Mouse (Mus musculus) ovary, postnatal 14 days (tissue): ENCODE data around the gene Sergef.
"Not testable (repeated sequence)": the region's sequence is repeated elsewhere in the genome, so short reads cannot be mapped to it uniquely, and the experiment has no call there.

Source experiments
- DNase-seq: peaks from one replicate; pipeline ENCODE4 v3.0.0; 2022; ENCODE audit warnings: low spot score

Sergef gene

DNA sequence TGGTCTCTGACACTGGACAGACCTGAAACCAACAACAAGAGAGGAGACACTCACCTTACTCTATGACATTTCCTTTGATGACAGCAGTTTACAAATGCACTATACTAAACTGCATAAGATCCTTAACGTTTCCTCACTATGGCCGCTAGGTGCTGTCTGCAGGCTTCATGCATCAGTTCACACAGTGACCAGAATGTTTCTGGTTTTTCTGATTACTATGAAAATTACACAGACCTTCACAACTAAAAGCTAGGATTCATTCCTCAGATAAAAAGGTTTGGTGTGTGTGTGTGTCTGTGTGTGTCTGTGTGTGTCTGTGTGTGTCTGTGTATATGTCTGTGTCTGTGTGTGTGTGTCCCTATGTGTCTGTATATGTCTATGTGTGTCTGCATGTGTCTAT is 63.7 kb downstream of the Sergef start:
- no peak for DNase-seq

DNA sequence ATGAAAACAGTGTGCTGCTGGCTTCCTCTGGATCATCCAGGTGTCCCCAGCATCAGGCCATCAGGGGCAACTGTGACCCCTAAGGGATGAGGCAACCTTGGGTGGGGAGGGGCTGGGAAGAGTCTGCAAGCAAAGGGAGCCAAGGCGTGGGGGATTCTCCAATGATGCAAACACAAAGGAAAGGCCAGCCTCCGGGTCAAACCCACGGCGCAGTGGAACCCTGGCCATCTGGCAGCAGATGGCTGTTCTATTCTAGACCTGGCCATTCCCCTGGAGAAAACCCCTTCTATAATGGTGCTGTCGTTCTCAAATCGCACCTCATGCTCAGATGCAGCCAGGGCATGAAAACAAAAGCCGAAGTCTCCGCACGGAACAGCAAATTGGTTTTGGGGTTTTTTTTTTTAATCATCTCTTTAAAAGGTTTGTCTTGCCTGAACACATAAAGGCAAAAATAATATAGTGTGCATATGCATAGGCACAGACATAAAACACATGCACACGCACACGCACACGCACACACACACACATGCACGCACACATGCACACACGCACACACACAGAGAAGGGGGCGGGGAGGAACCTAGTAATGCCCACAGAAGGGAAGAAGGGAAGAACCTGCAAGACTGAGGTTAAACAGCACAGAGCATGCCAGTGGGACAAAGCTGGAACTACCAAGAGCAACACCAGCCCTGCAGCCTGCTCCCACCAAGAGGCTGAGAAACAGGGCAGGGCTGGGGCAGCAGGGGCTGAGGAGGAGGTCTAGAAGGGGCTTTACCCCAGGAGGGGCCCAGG is 66.6 kb downstream of the Sergef start:
- DNase-seq: no peak

DNA sequence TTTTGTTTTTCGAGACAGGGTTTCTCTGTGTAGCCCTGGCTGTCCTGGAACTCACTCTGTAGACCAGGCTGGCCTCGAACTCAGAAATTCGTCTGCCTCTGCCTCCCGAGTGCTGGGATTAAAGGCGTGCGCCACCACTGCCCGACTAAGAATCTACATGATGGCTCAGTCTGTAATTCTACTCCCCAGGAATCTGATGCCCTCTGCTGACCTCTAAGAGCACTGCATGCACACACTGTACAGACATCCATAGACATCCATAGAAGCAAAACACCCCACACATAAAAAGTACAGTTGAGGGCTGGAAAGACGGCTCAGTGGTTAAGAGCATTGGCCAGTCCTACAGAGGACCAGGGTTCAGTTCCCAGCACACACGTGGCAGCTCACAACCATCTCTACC is 70.1 kb downstream of the Sergef start:
- not testable (repeated sequence) for DNase-seq

DNA sequence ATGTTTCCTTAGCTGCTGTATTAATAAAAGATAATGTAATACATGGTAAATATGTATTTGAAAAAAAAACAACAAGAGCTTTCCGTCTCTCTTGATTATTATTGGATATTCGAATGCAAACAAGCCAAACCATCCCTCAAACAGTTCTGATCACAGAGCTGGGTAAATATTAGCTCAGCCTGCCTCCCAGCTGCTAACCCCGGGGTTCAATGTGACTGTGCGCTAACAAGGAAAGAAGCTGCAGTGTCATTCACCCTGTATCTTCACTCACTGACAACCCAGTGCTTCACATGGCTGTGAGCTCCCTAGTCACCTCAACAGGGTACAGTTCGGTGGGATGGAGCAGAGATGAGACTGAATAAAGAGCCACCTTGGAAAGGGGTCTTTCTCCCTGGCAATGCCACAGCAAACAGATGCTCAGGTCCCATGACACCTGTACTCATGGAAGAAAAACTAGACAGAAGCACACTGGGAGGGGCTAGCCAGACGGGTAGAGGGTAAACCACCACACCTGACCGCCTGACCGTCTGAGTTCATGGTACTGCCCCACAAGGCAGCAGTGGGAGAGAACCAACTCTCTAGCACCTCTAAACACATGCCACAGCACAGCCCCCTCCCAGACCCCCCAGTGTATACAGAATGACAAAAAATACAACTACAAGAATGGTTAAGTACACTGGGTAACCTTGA is 73.1 kb downstream of the Sergef start:
- DNase-seq: no peak

DNA sequence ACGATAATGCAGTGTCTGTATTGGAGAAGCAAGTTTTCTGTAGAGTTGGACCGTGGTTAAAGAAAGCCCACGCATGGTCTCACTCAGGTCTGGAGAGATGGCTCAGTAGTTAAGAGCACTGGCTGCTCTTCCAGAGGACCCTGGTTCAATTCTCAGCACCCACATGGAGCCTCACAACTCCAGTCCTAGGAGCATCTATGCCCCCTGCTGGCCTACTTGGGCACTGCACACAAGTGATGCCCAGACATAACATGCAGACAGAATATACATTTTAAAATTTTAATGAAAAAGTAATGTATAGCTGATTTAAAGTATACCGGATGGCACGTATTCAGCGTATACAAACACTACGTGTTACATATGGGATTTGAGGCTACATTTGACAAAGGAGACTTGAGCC is 74.2 kb downstream of the Sergef start:
- DNase-seq: no peak

DNA sequence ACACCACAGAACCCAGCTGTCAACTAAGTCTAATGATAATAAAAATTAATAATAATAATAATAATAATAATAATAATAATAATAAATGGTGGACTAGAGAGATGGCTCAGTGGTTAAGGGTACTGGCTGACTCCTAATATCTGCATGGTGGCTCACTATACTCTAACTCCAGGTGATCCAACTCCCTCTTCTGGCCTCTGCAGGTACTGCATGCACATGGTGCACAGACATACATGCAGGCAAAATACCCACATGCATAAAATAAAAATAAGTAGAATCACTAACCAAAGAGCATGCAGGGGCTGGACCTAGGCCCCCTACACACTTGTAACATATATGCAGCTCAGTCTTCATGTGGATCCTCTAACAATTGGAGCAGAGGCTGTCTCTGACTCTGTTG is 75.8 kb downstream of the Sergef start:
- DNase-seq: no peak

DNA sequence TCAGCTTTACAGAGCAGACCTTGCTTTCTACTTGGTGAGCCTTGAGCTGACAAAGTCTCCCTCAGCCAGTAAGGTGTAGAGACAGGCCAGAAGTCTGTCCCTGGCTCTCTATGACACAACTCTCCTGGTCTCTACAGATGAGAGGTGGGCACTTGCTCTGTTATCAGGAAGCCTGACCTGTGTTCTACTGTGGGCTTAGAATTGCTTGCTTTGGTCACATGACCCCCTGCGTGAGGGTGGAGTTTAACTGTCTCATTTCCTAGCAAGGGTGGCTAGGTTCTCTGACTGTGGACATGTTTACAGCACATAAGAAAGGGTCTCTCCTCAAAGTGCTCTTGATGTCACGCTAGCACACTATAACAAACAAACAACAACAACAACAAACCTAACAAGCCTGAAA is 79.5 kb downstream of the Sergef start:
- DNase-seq: no peak

DNA sequence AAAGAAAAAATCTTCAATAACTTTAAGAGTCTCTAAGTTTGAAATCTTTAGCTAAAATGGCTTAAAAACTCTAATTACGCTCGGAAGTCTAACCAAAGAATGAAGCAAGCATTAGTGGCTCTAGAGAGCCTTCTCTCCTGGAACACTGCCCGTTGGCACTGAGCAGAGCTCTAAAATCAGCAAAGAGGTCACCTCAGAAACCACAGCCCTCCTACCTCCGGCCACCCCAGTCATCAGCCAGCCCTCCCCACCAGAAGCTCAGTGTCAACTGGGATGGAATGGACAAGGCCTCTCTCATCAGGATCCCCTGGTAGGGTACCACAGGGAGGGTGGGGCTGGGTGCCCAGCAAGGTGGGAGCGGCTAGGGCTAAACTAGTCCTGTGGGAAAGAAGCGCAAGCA is 80.0 kb downstream of the Sergef start:
- DNase-seq: no peak

DNA sequence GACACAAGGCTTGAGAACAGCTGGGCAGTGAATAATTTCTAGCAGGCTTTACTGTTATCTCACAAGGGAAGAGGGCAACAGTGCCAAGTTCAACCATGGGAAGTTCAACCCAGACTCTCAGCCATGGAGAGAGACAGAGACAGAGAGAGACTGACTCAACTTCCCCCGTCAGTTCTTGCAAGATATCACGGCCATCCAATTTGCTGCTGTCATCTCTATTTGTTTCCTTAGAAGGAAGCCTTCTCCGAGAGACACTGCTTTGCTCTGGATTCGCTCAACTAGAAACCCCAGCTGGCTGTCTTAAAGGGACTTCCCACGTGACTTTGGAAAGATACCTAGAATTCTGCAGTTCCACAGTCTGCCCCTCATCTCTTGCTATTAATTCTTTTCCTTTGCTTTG is 80.6 kb downstream of the Sergef start:
- DNase-seq: no peak

DNA sequence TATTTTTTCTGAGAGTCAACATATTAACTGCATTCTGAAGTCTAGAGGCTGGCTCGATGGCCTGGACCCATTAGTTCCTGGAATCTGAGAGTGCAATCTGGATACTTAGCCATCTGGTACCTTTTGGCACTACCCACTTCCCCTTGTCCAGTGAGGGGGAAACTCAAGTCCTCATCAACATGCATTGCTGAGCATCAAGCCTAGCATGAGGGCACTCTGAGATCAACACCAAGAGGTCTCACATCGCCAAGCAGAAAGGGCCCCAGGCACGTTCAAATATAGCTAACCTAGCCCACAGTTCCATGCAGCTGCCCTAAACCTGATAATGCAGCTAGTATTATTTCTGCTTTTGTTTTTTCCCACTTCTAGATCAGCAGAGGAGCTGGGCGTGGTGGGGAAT is 81.6 kb downstream of the Sergef start:
- DNase-seq: no peak

DNA sequence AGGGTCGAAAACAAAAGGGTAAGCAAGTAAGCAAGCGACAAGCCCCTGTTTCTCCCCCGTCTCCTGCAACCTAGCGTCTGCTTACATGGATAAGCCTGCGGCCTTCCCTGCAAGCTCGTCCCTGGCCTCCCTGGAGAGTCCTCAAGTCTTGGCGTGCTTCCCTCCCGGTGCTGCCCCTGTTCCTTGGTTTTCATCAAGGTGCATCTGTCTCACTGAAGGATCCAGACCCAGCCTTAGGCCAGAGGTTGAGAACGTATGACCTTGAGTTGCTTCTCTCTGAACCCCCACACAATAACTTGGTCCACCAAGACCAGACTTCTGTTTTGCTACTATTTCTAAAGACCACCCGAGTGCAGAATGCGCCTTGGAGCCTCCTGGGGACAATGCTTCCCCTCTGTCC is 82.2 kb downstream of the Sergef start:
- no peak for DNase-seq

DNA sequence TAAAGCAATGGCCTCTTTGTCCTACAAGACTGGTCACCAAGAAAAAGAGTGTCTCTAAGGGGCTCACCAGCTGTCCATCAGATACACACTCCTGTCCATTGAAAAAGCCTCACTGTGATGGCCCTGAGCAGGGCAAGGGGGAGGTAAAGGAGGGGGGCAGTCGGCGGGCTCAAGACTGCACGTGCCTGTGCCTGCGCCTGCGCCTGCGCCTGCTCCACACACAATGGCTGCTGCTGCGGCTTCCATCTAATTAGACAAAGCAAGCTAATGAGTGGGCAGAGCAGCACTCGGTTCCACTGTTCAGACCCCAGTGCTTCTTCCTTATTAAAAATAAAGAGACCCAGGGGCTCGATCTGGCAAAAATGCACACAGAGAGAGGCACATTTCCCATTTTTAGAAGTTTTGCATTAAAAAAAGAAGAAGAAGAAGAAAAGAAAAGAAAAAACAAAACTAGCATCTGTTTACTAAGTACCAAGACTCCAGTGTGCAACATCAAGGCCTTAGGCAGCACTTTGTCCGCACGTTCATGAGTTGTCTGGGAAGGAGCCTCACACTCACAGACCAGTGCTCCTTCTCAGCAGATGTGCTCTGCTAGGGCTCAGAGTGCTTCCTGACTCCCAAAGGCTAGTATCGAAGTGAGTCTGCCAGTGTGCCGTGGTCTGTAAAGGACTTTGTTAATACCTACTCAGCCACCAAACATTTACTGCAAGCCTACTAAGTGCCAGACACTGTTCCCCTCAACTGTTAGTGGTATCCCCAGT is 83.1 kb downstream of the Sergef start:
- DNase-seq: no peak

DNA sequence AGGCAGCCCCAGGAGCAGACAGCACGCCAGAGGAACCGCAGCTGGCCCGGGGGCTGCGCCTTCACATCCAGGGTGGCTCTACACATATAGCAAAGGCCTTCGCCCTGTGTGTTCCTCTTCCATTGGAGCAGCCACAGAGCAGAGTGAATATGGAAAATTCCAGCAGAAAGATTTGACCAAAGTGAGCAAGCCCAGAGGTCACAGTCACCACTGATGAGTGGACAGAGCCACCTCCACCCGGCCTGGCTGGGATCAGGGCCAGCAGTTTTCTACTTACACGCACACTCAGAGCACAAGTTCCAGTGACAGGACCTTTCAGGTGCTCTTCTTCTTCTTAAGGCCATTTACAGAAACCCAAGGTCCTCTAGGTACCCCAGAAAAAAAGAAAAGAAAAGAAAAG is 83.9 kb downstream of the Sergef start:
- no peak for DNase-seq

DNA sequence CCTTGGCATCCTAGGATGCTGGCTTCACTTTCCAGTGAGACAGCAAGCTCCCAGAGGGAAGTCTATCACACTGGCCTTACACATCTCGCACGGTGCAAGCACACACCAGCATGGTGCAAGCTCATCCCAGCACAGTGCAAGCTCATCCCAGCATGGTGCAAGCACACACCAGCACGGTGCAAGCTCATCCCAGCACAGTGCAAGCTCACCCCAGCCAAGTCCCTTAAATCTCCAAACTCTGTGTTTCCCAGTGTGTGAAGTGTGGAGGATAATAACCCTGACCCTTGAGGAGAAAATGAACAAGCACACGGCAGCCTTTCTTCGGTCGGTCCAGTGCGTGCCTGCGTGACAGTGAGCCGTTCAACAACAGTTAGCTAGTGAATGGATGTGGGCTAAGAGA is 84.8 kb downstream of the Sergef start:
- DNase-seq: no peak

DNA sequence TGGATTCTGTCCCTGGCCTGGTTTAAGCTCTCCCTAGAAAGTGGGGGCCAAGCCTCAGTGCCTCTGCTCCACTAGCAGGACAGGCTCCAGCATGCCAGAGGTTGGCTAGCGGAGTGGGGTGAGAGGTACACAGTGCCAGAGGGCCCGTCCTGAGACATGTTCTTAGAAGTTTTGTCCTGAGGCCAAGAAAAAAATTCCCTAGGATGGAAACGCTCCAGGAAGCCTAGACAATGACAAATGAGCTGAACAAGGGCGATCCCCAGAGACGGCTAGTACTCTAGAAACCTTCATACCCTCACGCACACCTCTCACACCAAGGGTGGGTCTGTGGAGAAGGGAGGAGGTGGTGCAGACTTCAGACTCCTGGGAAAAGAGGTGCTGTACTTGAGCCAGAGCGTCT is 85.6 kb downstream of the Sergef start:
- no peak for DNase-seq

DNA sequence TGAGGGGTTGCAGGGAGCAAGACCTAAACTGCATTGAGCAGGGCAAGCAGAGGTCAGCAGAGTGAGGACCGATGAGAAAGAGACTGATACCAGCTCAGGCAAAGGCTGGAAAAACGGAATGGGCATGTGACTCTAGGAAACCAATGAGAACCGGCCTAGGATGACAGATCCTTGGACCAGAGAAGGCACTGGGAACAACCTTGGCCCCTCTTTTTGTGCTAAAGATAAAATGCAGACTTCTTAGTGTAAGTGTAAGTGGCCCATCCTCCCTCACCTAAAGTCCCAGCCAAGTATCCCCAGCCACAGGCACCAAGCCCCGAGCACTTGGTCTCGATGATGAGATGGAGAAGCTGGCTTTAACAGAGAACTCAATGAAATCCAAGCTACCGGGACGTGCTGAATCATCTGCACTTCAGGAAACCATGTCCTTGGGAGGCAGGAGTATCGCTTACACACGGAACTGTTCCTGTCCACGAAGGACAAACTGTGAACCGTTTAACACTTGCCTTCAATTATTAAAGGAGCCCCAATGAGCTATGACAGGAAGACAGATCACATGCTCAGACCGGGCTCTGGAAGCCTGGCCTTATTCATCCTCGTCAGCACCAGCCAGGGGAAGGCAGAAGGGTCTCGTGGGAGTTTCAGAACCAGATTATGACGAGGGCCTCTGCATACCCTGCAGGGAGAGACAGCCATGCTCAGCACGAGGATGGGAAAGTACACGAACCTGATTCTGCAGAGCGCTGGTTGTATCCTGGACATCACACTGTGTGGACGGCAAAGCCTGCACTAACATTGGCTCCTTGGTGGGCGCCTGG is 87.5 kb downstream of the Sergef start:
- DNase-seq: no peak

DNA sequence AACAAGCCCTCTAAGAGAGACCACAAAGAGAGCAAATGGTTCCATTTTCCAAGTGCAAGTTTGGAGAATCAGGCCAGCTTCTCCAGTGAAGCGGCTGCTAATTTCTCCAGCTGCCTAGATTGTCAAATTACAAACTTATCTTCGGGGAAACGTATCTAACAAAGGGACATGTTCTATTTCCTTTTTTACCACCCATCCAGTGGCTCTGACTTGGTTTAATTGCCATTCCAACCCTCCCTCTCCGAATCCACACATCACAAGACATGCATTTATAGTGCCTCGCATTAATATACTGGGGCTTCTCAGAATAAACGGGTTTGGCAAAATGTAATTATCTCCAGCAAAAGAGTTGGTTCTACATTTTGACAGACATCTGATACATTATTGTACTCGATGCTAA is 88.4 kb downstream of the Sergef start:
- DNase-seq: no peak

DNA sequence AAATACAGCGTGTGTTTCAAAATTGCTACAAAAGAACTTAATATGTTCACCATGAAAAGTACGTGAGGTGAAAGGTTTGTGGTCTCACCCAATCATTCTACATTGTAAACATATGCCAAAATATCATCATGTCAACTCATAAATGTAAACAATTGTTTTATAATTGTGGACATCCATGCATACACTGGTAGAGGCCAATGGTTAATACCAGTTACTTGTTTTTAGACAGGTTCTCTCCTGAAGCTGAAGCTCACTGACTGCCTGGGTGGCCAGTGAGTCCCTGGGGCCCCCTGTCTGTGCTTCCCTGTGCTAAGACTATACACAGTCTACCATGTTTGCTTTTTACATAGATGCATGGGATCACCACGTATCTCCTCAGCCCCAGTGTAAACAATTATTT is 91.5 kb downstream of the Sergef start:
- no peak for DNase-seq

DNA sequence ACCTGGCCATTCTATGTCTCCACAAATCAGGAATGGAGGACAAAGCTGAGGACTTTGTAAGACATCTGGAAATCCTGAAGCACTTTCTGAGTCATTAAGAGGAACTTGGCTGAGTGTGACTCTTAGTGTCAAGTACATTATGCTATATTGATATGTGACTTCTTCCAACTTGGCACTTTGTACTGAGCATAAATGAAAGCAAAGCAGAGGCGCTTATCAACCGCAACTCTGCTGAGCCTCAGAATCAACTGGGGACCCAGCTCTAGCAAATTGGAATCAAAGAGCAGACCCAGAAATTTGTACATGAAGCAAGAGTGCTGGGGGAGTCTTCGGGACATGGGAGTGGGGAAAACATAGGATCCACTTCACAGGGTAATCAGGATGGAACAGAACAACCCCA is 92.0 kb downstream of the Sergef start:
- DNase-seq: no peak

DNA sequence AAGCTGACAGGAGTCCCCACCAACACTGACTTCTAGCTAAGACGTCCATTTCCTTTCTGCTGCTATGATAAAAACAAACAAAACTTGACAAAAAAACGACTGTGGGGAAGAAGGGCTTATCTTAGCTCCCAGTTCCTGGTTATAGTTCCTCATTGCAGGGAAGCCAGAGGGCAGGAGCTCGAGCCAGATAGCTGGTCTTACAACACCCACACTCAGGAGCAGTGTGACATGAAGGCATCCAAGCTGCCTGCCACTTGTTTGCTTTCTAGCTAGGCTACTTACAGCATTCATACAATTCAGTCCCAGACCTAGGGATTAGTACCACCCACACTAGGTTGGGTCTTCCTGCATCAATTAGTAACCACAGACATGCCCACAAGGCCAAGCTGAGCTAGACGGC is 93.1 kb downstream of the Sergef start:
- no peak for DNase-seq

DNA sequence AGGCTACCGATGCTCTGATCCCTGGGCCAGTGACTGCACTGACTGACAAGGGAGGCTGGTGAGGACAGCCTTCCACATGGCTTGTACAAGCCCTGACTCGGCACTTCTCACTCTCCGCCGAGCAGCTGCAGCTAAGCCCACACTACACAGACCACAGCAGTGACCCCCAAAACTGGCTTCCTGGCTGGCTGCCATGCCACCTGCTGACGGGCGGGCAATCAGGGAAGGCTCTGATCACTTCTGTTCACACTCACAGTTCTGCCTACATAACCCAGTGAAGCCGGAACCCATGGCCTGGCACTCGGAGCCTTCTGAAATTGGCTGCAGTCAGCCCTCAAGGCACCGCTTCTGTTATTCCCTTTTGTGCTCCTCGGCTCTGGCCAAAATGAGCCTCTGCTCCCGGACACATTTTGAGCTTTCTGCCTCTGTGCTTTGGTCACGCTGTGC is 95.4 kb downstream of the Sergef start:
- no peak for DNase-seq

DNA sequence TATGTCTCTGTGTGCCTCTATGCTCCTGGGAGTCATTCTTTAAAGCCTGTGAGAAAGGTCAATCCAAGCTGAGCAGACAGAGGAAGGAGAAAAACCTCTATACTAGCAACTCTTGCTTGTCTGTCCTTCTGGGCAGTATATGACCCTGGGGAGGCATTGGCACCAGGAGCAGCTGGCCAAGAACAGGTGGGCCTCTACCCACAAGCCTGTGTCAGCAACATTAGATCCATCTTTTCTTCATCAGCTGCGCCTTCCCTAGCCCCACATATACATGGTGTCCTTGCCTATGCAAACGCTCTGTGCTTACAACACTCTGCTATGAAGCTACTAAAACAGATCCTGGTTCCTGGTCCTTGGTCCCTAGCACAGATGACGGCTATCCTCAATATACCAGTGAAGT is 97.5 kb downstream of the Sergef start:
- no peak for DNase-seq
